In genomic region chr5:88679341-88679740, GRCm38 (mm10) we compare ENCODE assay signal across 23 mouse cellular contexts. TPM values are rescaled to one million over a fixed set of nuclear protein-coding genes. Genes with fewer than 3 reads are reported as not detected.
DNase-seq lines count a peak whose midpoint lies in the region; ATAC-seq and TF ChIP-seq lines count a peak whose summit lies in the region.
"Had no signal": no experiment of that assay in that cellular context is flagged by ENCODE, and none has a peak within 500 bp of the region (broad histone marks: within the 10 kb centered on the region; RNA-seq: fewer than 3 reads in every experiment).

No protein-coding gene starts in this region.

- no peak for ATAC-seq in heart, embryonic 12.5 days (ENCODE audit: insufficient number of reproducible peaks, low FRiP score)
- ATAC-seq in liver, embryonic 16.5 days (ENCODE audit: low read depth): no peak
- ATAC-seq: forebrain, embryonic 14.5 days; hindbrain, embryonic 16.5 days had no signal

- H3K4me3 ChIP-seq in heart, embryonic 12.5 days: no peak overlapping the region
- peak overlapping the region; percentile 24 for H3K4me3 ChIP-seq in E14TG2a.4 (replicated peaks; ENCODE audit: low read length)
- no peak overlapping the region for H3K4me3 ChIP-seq in liver, embryonic 16.5 days (ENCODE audit: low read depth, low read length)
- H3K4me3 ChIP-seq: embryonic facial prominence, embryonic 15.5 days; gastrocnemius, adult 2 months; hindbrain, embryonic 10.5 days; left cerebral cortex, adult 2 months; limb, embryonic 10.5 days had no signal

- H3K9ac ChIP-seq in heart, embryonic 12.5 days: no peak overlapping the region
- H3K9ac ChIP-seq in liver, embryonic 16.5 days (ENCODE audit: low read depth, low read length): no peak overlapping the region
- H3K9ac ChIP-seq: embryonic facial prominence, embryonic 15.5 days had no signal

- H3K4me1 ChIP-seq in heart, embryonic 12.5 days (replicated peaks): peaks cover 13% of the 10 kb centered on the region
- peaks cover 75% of the 10 kb centered on the region for H3K4me1 ChIP-seq in E14TG2a.4 (replicated peaks; ENCODE audit: low read depth, low read length)
- H3K4me1 ChIP-seq in liver, embryonic 16.5 days (ENCODE audit: control insufficient read depth, low read depth, low read length): peaks cover 22% of the 10 kb centered on the region

- WGBS in heart, embryonic 12.5 days: 27% methylated on average over 6 of the region's 6 CpGs
- WGBS in liver, embryonic 16.5 days (ENCODE audit: insufficient replicate concordance): 32% methylated on average over 6 of the region's 6 CpGs

- no peak for DNase-seq in heart, adult 9 months (ENCODE audit: low spot score in 2 of 2)
- peak; percentile 92 for DNase-seq in ZHBTc4 (ENCODE audit: low read depth, low spot score)
- DNase-seq in kidney, postnatal 4 days: no peak
- DNase-seq in urinary bladder, postnatal 36 days (ENCODE audit: low spot score in 2 of 2): no peak
- no peak for DNase-seq in T-cell, adult 2 months (ENCODE audit: low spot score)
- DNase-seq: adrenal gland, postnatal 36 days; cerebellum, adult 11 months; cerebellum, adult 9-11 months; gastrocnemius, adult 2 months; kidney, adult 11 months; right cerebral cortex, adult 18-20 months; right cerebral cortex, postnatal 4 days had no signal

- TF ChIP-seq CTCF in E14TG2a.4 (conservative IDR thresholded peaks at IDR 0.05; ENCODE audit: low read length): no peak

- H3K27me3 ChIP-seq in heart, embryonic 12.5 days (replicated peaks): no peaks in the 10 kb centered on the region
- H3K27me3 ChIP-seq in E14TG2a.4 (ENCODE audit: insufficient read depth, low read length): peaks cover 21% of the 10 kb centered on the region
- no peaks in the 10 kb centered on the region for H3K27me3 ChIP-seq in liver, embryonic 16.5 days (ENCODE audit: control insufficient read depth, insufficient read depth, low read depth, low read length)
- H3K27me3 ChIP-seq: embryonic facial prominence, embryonic 15.5 days had no signal

- H3K27ac ChIP-seq in heart, embryonic 12.5 days (ENCODE audit: poor library complexity, severe bottlenecking): no peak overlapping the region
- no peak overlapping the region; the same call in 1 of the 2 replicates for H3K27ac ChIP-seq in liver, embryonic 16.5 days (ENCODE audit: low read length)
- H3K27ac ChIP-seq: gastrocnemius, adult 2 months; hindbrain, embryonic 10.5 days; kidney, postnatal 0 days; left cerebral cortex, adult 2 months; limb, embryonic 10.5 days had no signal

- peak overlapping the region; percentile 28; the same call in 1 of the 2 replicates for H3K4me2 ChIP-seq in heart, embryonic 12.5 days
- H3K4me2 ChIP-seq in liver, embryonic 16.5 days (ENCODE audit: low read depth, low read length): peak overlapping the region; percentile 28
- H3K4me2 ChIP-seq: embryonic facial prominence, embryonic 15.5 days; midbrain, embryonic 11.5 days had no signal

- no peaks in the 10 kb centered on the region for H3K36me3 ChIP-seq in heart, embryonic 12.5 days
- H3K36me3 ChIP-seq in E14TG2a.4 (ENCODE audit: insufficient read depth, low read length): no peaks in the 10 kb centered on the region
- H3K36me3 ChIP-seq in liver, embryonic 16.5 days (ENCODE audit: control insufficient read depth, insufficient read depth): no peaks in the 10 kb centered on the region
- H3K36me3 ChIP-seq: embryonic facial prominence, embryonic 15.5 days; hindbrain, embryonic 10.5 days; limb, embryonic 10.5 days had no signal

- no peaks in the 10 kb centered on the region for H3K9me3 ChIP-seq in heart, embryonic 12.5 days (replicated peaks)
- H3K9me3 ChIP-seq in E14TG2a.4 (ENCODE audit: low read length): no peaks in the 10 kb centered on the region
- H3K9me3 ChIP-seq in liver, embryonic 16.5 days (replicated peaks; ENCODE audit: control insufficient read depth, low read length): no peaks in the 10 kb centered on the region
- H3K9me3 ChIP-seq: embryonic facial prominence, embryonic 15.5 days; hindbrain, embryonic 10.5 days; limb, embryonic 10.5 days had no signal

RNA-seq across cellular contexts. Expression of gene Grsf1, which starts 3.4 kb away (rescaled TPM):
- 88.2 and 90.1 TPM in 2 replicates for polyA plus RNA-seq in heart, embryonic 12.5 days (2016; fragmentation: Nextera tagmentation; extraction: Ambion mirVana)
- 13.7 and 18.5 TPM in 2 replicates for polyA plus RNA-seq in liver, embryonic 16.5 days (2015; fragmentation: Nextera tagmentation; extraction: Ambion mirVana)

RNA-seq across cellular contexts. Expression of gene Mob1b, which starts 41.3 kb away (rescaled TPM):
- 32.6 and 36.7 TPM in 2 replicates for polyA plus RNA-seq in heart, embryonic 12.5 days (2016; fragmentation: Nextera tagmentation; extraction: Ambion mirVana)
- polyA plus RNA-seq in liver, embryonic 16.5 days (2015; fragmentation: Nextera tagmentation; extraction: Ambion mirVana): 9.9 and 10.4 TPM in 2 replicates
